Mouse (Mus musculus) kidney, adult 2 months (tissue): ENCODE results near the gene Gm20503. TPM values are rescaled to one million over a fixed set of nuclear protein-coding genes. Genes with fewer than 3 reads are reported as not detected.

ENCODE experiments used
- DNase-seq: peaks from one replicate; pipeline ENCODE4 v3.0.0; 2021
- H3K27ac ChIP-seq: fragments of 200-500 bp; 2 replicates; pipeline ENCODE4 v1.5.1; 2012; ENCODE audit warnings: low read depth, low read length, control low read depth, inconsistent platforms; ENCODE audit not compliant: insufficient read depth
- H3K27me3 ChIP-seq: fragments of 200-500 bp; replicated peaks from 2 replicates; pipeline ENCODE4 v1.6.1; 2012; ENCODE audit warnings: mild to moderate bottlenecking, moderate library complexity, low read length, inconsistent platforms; ENCODE audit not compliant: control insufficient read depth, insufficient read depth
- H3K36me3 ChIP-seq: fragments of 200-500 bp; 2 replicates; pipeline ENCODE4 v1.6.1; 2012; ENCODE audit warnings: mild to moderate bottlenecking, moderate library complexity, low read length, inconsistent platforms; ENCODE audit not compliant: control insufficient read depth, insufficient read depth
- H3K4me1 ChIP-seq: fragments of 200-500 bp; 2 replicates; pipeline ENCODE4 v1.6.1; 2011; ENCODE audit warnings: low read length; ENCODE audit not compliant: control insufficient read depth, insufficient read depth
- H3K4me3 ChIP-seq: fragments of 200-500 bp; 2 replicates; pipeline ENCODE4 v1.5.1; 2011; ENCODE audit warnings: mild to moderate bottlenecking, low read depth, low read length, control low read depth; ENCODE audit not compliant: insufficient read depth
- CTCF ChIP-seq: fragments of 200-500 bp; conservative IDR thresholded peaks from 2 replicates; pipeline ENCODE4 v1.5.1; 2011; ENCODE audit warnings: low read depth, mild to moderate bottlenecking, control low read depth, low read length, moderate library complexity, mixed read lengths; ENCODE audit not compliant: insufficient read depth, insufficient read length
- POLR2A ChIP-seq: fragments of 200-500 bp; IDR thresholded peaks from one replicate; pipeline ENCODE4 v1.6.1; 2011; ENCODE audit warnings: low read depth, low read length, control low read depth
- WGBS: fragments of 180-500 bp; shearing (Covaris S2); methylation state at CpG from one replicate; pipeline ENCODE4 v1.1.7; 2018; 5-methylcytosine and 5-hydroxymethylcytosine counted together
- polyA plus RNA-seq: library from polyadenylated mRNA; depleted of rRNA; stranded (reverse); fragments of >200 nt; gene quantifications from 2 replicates; pipeline ENCODE4 v1.2.3, GENCODE M21; 2012

Gm20503 gene
- polyA plus RNA-seq, 1 experiment: not detected

DNA sequence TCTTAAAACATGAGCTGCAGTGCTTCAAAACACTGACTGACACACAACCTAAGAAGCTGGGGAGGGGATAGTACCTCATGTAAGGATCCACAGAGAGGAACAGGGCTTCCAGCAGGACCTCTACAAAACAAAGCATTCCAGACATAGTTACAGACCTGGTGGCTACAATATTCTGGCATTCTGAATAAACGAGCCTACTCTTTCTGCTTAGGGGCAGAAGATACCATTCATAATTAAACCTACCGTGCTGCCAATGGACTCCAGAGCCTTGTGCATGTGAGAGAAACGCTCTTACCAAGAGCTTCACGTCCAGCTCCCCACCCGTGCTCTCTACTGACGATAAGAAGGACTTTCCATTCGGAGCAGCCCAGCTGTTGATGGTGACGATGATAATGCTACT lies 20.2 kb upstream of the Gm20503 start:
- H3K4me1 ChIP-seq: peaks cover 3% of the 10 kb centered on the region; the same call in 1 of the 2 replicates
- TF ChIP-seq POLR2A: no peak
- TF ChIP-seq CTCF: no peak
- H3K27me3 ChIP-seq: no peaks in the 10 kb centered on the region
- WGBS: 89% methylated on average over 8 of the region's 8 CpGs
- no peak for DNase-seq
- no peak overlapping the region for H3K27ac ChIP-seq
- H3K36me3 ChIP-seq: no peaks in the 10 kb centered on the region
- no peak overlapping the region for H3K4me3 ChIP-seq

GRCm38 (mm10) chr4:58985157-58985648 lies 17.8 kb upstream of the Gm20503 start:
- H3K27me3 ChIP-seq: no peaks in the 10 kb centered on the region

DNA sequence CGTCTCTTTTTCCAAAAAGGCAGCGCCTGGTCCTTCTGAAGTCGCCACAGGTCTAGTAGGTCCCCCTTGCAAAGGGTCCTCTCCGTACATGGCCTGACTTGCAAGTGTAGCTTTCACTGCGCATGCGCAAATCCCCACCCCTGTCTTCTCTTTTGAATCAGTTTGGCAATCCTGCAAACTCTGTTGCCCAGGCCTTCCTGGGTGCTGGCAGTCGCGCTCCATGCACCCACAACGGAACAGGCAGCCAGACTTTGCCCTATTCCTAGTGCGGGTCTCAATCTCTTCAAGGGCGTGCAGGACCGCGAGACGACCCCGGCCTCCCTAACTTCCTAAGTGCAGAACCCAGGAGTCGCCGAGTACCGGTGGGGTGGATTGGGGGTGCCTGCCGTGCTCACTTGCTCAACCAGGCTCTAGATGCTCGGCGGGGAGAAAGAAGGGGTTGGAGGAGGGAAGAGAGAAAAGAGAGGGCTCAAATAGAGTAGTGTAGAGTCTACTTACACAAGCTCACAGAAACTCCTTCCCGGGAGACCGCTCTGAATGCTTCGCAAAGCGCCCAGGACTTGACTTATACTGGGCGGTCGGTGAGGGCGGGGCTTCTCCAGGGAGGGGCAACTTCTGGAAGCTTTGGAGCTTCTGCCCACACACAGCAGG lies 16.3 kb upstream of the Gm20503 start, which contains the start of gene Ptgr1:
TSS of gene Ptgr1 (minus strand) at position 580 of the 651 bp plus-strand sequence.
- TF ChIP-seq POLR2A (no peak), CTCF (no peak)
- Histone ChIP-seq H3K4me1 (peaks cover 9% of the 10 kb centered on the region), H3K4me3 (peak within 1 kb of the TSS; percentile 73), H3K36me3 (no peaks in the 10 kb centered on the region), H3K27me3 (no peaks in the 10 kb centered on the region), H3K27ac (no peak within 1 kb of the TSS; the same call in 1 of the 2 replicates)
- DNase-seq: peak; percentile 93
- 1% methylated on average over 28 of the region's 28 CpGs for WGBS

More at GRCm38 (mm10) chr4:58985157-58985648, 17.8 kb upstream of the Gm20503 start:
- H3K4me1 ChIP-seq: peaks cover 9% of the 10 kb centered on the region
- TF ChIP-seq CTCF: peak; percentile 88
- TF ChIP-seq POLR2A: no peak
- 13% methylated on average over 7 of the region's 7 CpGs for WGBS
- peak; percentile 77 for DNase-seq
- no peaks in the 10 kb centered on the region for H3K36me3 ChIP-seq
- H3K27ac ChIP-seq: no peak overlapping the region
- H3K4me3 ChIP-seq: no peak overlapping the region

GRCm38 (mm10) chr4:58989303-58989898 lies 13.6 kb upstream of the Gm20503 start:
- H3K4me1 ChIP-seq: peaks cover 9% of the 10 kb centered on the region
- no peak overlapping the region for H3K4me3 ChIP-seq
- TF ChIP-seq POLR2A: no peak
- TF ChIP-seq CTCF: no peak
- H3K36me3 ChIP-seq: no peaks in the 10 kb centered on the region
- 63% methylated on average over 7 of the region's 7 CpGs for WGBS
- DNase-seq: peak; percentile 80
- 0 out of 2 replicates have a peak overlapping the region, but pooled peaks have one; percentile 72 for H3K27ac ChIP-seq
- H3K27me3 ChIP-seq: no peaks in the 10 kb centered on the region

- Histone ChIP-seq H3K36me3 (no peaks in the 10 kb centered on the region), H3K27ac (no peak overlapping the region), H3K4me3 (no peak overlapping the region), H3K4me1 (peaks cover 9% of the 10 kb centered on the region), H3K27me3 (no peaks in the 10 kb centered on the region)
- TF ChIP-seq CTCF (no peak), POLR2A (no peak)
- DNase-seq: no peak
- 80% methylated on average over 17 of the region's 17 CpGs for WGBS
These were observed 12.2 kb upstream of the Gm20503 start for GRCm38 (mm10) chr4:58990609-58991434.

- no peaks in the 10 kb centered on the region for H3K36me3 ChIP-seq
- H3K27ac ChIP-seq: no peak overlapping the region
- no peak overlapping the region for H3K4me3 ChIP-seq
- TF ChIP-seq CTCF (no peak), POLR2A (no peak)
- WGBS: 82% methylated on average over 5 of the region's 5 CpGs
- H3K27me3 ChIP-seq: no peaks in the 10 kb centered on the region
- DNase-seq: no peak
- H3K4me1 ChIP-seq: peaks cover 7% of the 10 kb centered on the region
These were observed 10.8 kb upstream of the Gm20503 start for GRCm38 (mm10) chr4:58992195-58992594.

DNA sequence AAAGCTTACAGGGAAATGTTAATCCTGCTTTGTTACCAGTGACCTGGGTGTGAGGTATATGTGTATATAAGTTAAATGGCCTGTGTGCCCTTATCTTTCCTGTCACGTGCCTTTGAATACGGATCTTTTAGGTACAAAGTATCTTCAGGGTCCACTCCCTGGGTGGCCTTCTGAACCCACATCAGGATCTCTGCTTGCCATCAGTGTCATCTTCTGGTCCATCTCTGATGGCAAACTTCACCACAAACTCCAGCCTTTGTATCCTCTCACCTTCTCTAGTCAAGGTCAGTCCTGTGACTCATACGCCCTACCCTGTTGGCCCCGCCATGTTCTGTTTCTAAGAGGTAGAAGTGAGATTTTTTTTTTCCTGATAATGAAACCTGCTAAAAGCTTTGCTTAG lies 8.2 kb upstream of the Gm20503 start, which contains the start of gene Dnajc25:
TSS of gene Dnajc25 (plus strand) at position 301 of the 400 bp plus-strand sequence.
- WGBS: 80% methylated on average over 4 of the region's 4 CpGs
- Histone ChIP-seq H3K4me1 (no peaks in the 10 kb centered on the region), H3K27me3 (no peaks in the 10 kb centered on the region), H3K27ac (no peak within 1 kb of the TSS), H3K36me3 (no peaks in the 10 kb centered on the region), H3K4me3 (no peak within 1 kb of the TSS)
- DNase-seq: no peak
- no peak for TF ChIP-seq CTCF
- no peak for TF ChIP-seq POLR2A
